Mouse (Mus musculus): Measurements from ENCODE around the gene Dnm3. TPM values are rescaled to one million over a fixed set of nuclear protein-coding genes. Genes with fewer than 3 reads are reported as not detected.
A peak's percentile ranks its signal among the peaks of the same experiment; 100 is the strongest.

Dnm3 gene
- polyA plus RNA-seq, 1 experiment from 2014 or later, result 3.6 TPM

- no peaks in the 10 kb centered on the region for H3K9me3 ChIP-seq
- no peak overlapping the region for H3K4me3 ChIP-seq
- DNase-seq (ENCODE audit: low spot score), result peak; percentile 89
- 0 out of 2 replicates have a peak overlapping the region, but pooled peaks have one; percentile 30 for H3K27ac ChIP-seq
- H3K36me3 ChIP-seq, result no peaks in the 10 kb centered on the region
- peaks cover 13% of the 10 kb centered on the region; the same call in 1 of the 2 replicates for H3K4me1 ChIP-seq
- 42% methylated on average over 16 of the region's 16 CpGs for WGBS
- no peaks in the 10 kb centered on the region for H3K27me3 ChIP-seq (ENCODE audit: insufficient read depth, poor library complexity, severe bottlenecking)
These were observed 501.3 kb downstream of the Dnm3 start for GRCm38 (mm10) chr1:161976255-161977182.

- no peak overlapping the region for H3K4me3 ChIP-seq
- H3K27ac ChIP-seq, result no peak overlapping the region
- WGBS, result 91% methylated on average over 8 of the region's 8 CpGs
- H3K9me3 ChIP-seq, result no peaks in the 10 kb centered on the region
- no peaks in the 10 kb centered on the region for H3K27me3 ChIP-seq (ENCODE audit: insufficient read depth, poor library complexity, severe bottlenecking)
- H3K4me1 ChIP-seq, result peaks cover 25% of the 10 kb centered on the region; the same call in 1 of the 2 replicates
- peaks cover 10% of the 10 kb centered on the region for H3K36me3 ChIP-seq
- DNase-seq (ENCODE audit: low spot score), result no peak
These were observed 505.6 kb downstream of the Dnm3 start for GRCm38 (mm10) chr1:161972233-161972632.

GRCm38 (mm10) chr1:161970874-161971273, 507.0 kb downstream of the Dnm3 start:
- no peaks in the 10 kb centered on the region for H3K9me3 ChIP-seq
- H3K27me3 ChIP-seq (ENCODE audit: insufficient read depth, poor library complexity, severe bottlenecking), result no peaks in the 10 kb centered on the region
- no peak overlapping the region for H3K4me3 ChIP-seq
- peaks cover 20% of the 10 kb centered on the region; the same call in 1 of the 2 replicates for H3K4me1 ChIP-seq
- WGBS, result 95% methylated on average over 9 of the region's 9 CpGs
- no peak overlapping the region for H3K27ac ChIP-seq
- no peak for DNase-seq (ENCODE audit: low spot score)
- peaks cover 10% of the 10 kb centered on the region for H3K36me3 ChIP-seq

- 4% methylated on average over 38 of the region's 38 CpGs for WGBS
- peaks cover 10% of the 10 kb centered on the region for H3K36me3 ChIP-seq
- peak within 1 kb of the TSS; percentile 81 for H3K4me3 ChIP-seq
- no peaks in the 10 kb centered on the region for H3K27me3 ChIP-seq (ENCODE audit: insufficient read depth, poor library complexity, severe bottlenecking)
- DNase-seq (ENCODE audit: low spot score), result peak; percentile 97
- H3K4me1 ChIP-seq, result peaks cover 17% of the 10 kb centered on the region; the same call in 1 of the 2 replicates
- H3K9me3 ChIP-seq, result no peaks in the 10 kb centered on the region
- peak within 1 kb of the TSS; percentile 93 for H3K27ac ChIP-seq
These were observed 509.0 kb downstream of the Dnm3 start, which contains the start of gene Pigc for GRCm38 (mm10) chr1:161968589-161969407. Gene Pigc (plus strand): TSS chr1:161969186.

GRCm38 (mm10) chr1:161967936-161968335, 509.9 kb downstream of the Dnm3 start:
- Histone ChIP-seq H3K9me3 (no peaks in the 10 kb centered on the region), H3K36me3 (peaks cover 10% of the 10 kb centered on the region), H3K4me1 (peaks cover 12% of the 10 kb centered on the region; the same call in 1 of the 2 replicates), H3K27me3 (ENCODE audit: insufficient read depth, poor library complexity, severe bottlenecking) (no peaks in the 10 kb centered on the region), H3K4me3 (no peak overlapping the region), H3K27ac (no peak overlapping the region)
- no peak for DNase-seq (ENCODE audit: low spot score)
- 59% methylated on average over 2 of the region's 2 CpGs for WGBS

GRCm38 (mm10) chr1:161962465-161963377, 515.1 kb downstream of the Dnm3 start:
- 45% methylated on average over 3 of the region's 3 CpGs for WGBS

GRCm38 (mm10) chr1:161957964-161958950, 519.6 kb downstream of the Dnm3 start:
- H3K27ac ChIP-seq, result 0 out of 2 replicates have a peak overlapping the region, but pooled peaks have one; percentile 13
- DNase-seq (ENCODE audit: low spot score), result no peak

More at GRCm38 (mm10) chr1:161962465-161963377, 515.1 kb downstream of the Dnm3 start:
- Histone ChIP-seq H3K4me3 (no peak overlapping the region), H3K9me3 (no peaks in the 10 kb centered on the region), H3K27ac (peak overlapping the region; percentile 65), H3K4me1 (peaks cover 9% of the 10 kb centered on the region), H3K36me3 (no peaks in the 10 kb centered on the region), H3K27me3 (ENCODE audit: insufficient read depth, poor library complexity, severe bottlenecking) (no peaks in the 10 kb centered on the region)
- no peak for DNase-seq (ENCODE audit: low spot score)

GRCm38 (mm10) chr1:161955846-161956245, 522.0 kb downstream of the Dnm3 start:
- DNase-seq (ENCODE audit: low spot score), result no peak
- Histone ChIP-seq H3K4me3 (no peak overlapping the region), H3K36me3 (no peaks in the 10 kb centered on the region), H3K9me3 (no peaks in the 10 kb centered on the region), H3K27ac (no peak overlapping the region), H3K4me1 (no peaks in the 10 kb centered on the region; the same call in 1 of the 2 replicates), H3K27me3 (ENCODE audit: insufficient read depth, poor library complexity, severe bottlenecking) (no peaks in the 10 kb centered on the region)
- WGBS, result 56% methylated on average over 5 of the region's 5 CpGs

More at GRCm38 (mm10) chr1:161957964-161958950, 519.6 kb downstream of the Dnm3 start:
- peaks cover 9% of the 10 kb centered on the region for H3K4me1 ChIP-seq
- WGBS, result 78% methylated on average over 19 of the region's 19 CpGs
- H3K4me3 ChIP-seq, result no peak overlapping the region
- H3K36me3 ChIP-seq, result no peaks in the 10 kb centered on the region
- H3K27me3 ChIP-seq (ENCODE audit: insufficient read depth, poor library complexity, severe bottlenecking), result no peaks in the 10 kb centered on the region
- no peaks in the 10 kb centered on the region for H3K9me3 ChIP-seq

GRCm38 (mm10) chr1:161952599-161952998, 525.2 kb downstream of the Dnm3 start:
- H3K9me3 ChIP-seq, result no peaks in the 10 kb centered on the region
- no peaks in the 10 kb centered on the region for H3K36me3 ChIP-seq
- DNase-seq (ENCODE audit: low spot score), result no peak
- no peak overlapping the region for H3K27ac ChIP-seq
- H3K4me3 ChIP-seq, result no peak overlapping the region
- no peaks in the 10 kb centered on the region for H3K27me3 ChIP-seq (ENCODE audit: insufficient read depth, poor library complexity, severe bottlenecking)
- WGBS, result 68% methylated on average over 1 of the region's 1 CpGs
- H3K4me1 ChIP-seq, result no peaks in the 10 kb centered on the region; the same call in 1 of the 2 replicates

GRCm38 (mm10) chr1:161951009-161951779, 526.6 kb downstream of the Dnm3 start:
- H3K27ac ChIP-seq, result no peak overlapping the region
- DNase-seq (ENCODE audit: low spot score), result no peak
- no peaks in the 10 kb centered on the region for H3K27me3 ChIP-seq (ENCODE audit: insufficient read depth, poor library complexity, severe bottlenecking)
- H3K4me1 ChIP-seq, result no peaks in the 10 kb centered on the region; the same call in 1 of the 2 replicates
- no peak overlapping the region for H3K4me3 ChIP-seq
- no peaks in the 10 kb centered on the region for H3K9me3 ChIP-seq
- no peaks in the 10 kb centered on the region for H3K36me3 ChIP-seq
- 81% methylated on average over 5 of the region's 5 CpGs for WGBS

All from heart, embryonic 10.5 days (tissue).